Mouse (Mus musculus) forebrain, postnatal 0 days (tissue): ENCODE measurements at regions not wholly inside any gene's neighbourhood (a gene's known extent, or its start where the extent isn't known, plus 50 kb on each side); places are given as distances from the start of the nearest gene placed in this dataset.

Experiments
- ATAC-seq: fragments of 200-750 bp; cut with Nextera tagmentation; 2 replicates; pipeline ENCODE4 v1.8.0; 2017; ENCODE audit warnings: mild to moderate bottlenecking, moderate library complexity
- DNase-seq: peaks from one replicate; pipeline ENCODE4 v3.0.0-alpha.2; 2015
- H3K27ac ChIP-seq: fragments of 300-500 bp; sonication (generic); 2 replicates; pipeline ENCODE4 v1.5.1; 2014; ENCODE audit warnings: low read depth, mild to moderate bottlenecking, antibody characterized with exemption, low read length, moderate library complexity, mixed read lengths
- H3K27me3 ChIP-seq: fragments of 300-500 bp; sonication (generic); 2 replicates; pipeline ENCODE4 v1.6.1; 2014; ENCODE audit warnings: mild to moderate bottlenecking, low read length, mixed read lengths; ENCODE audit not compliant: insufficient read depth
- H3K36me3 ChIP-seq: fragments of 300-500 bp; sonication (generic); 2 replicates; pipeline ENCODE4 v1.6.1; 2014; ENCODE audit warnings: mild to moderate bottlenecking, moderate library complexity; ENCODE audit not compliant: insufficient read depth
- H3K4me1 ChIP-seq: fragments of 300-500 bp; sonication (generic); 2 replicates; pipeline ENCODE4 v1.6.1; 2014; ENCODE audit warnings: antibody characterized with exemption; ENCODE audit not compliant: insufficient read depth
- H3K4me2 ChIP-seq: fragments of 300-500 bp; sonication (generic); 2 replicates; pipeline ENCODE4 v1.6.1; 2014; ENCODE audit warnings: low read depth, mild to moderate bottlenecking, moderate library complexity
- H3K4me3 ChIP-seq: fragments of 300-500 bp; sonication (generic); 2 replicates; pipeline ENCODE4 v1.5.1; 2014; ENCODE audit warnings: low read depth, low read length, mixed read lengths
- H3K9ac ChIP-seq: fragments of 300-500 bp; sonication (generic); 2 replicates; pipeline ENCODE4 v1.6.1; 2014; ENCODE audit warnings: mild to moderate bottlenecking
- H3K9me3 ChIP-seq: fragments of 300-500 bp; sonication (generic); 2 replicates; pipeline ENCODE4 v1.6.1; 2016; ENCODE audit warnings: low read length
- CTCF ChIP-seq: sonication (generic); IDR thresholded peaks from 2 replicates; pipeline ENCODE4 v1.5.1; 2016; ENCODE audit warnings: antibody characterized with exemption, control low read depth, low read depth
- WGBS: fragments of 180-500 bp; shearing (Covaris S2); extraction: QIAGEN DNeasy Blood & Tissue Kit; methylation state at CpG from one replicate; pipeline ENCODE4 v1.1.7; 2014; 5-methylcytosine and 5-hydroxymethylcytosine counted together

DNA sequence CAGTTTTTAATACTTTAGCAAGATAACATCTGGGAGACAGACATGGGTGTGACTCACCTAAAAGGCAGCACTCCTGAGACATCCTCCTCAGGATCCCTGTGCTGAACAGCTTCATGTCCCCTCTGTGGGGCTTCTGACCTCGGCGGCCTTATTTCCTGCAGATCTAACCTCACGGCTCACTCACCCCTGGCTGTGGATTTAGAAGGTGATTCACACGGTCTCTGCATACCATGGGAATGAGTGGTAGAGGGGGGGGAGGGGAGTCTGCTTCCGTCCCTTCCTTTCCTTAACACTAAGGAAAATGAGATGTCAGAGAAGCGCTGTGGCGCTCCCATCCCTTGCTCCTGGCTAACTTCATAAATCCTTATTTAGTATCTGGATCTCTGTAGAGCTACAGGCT lies 123.1 kb upstream of the Klf14 start:
- no peak overlapping the region for H3K27ac ChIP-seq
- H3K9me3 ChIP-seq: no peaks in the 10 kb centered on the region
- no peak overlapping the region for H3K4me2 ChIP-seq
- DNase-seq (no peak), ATAC-seq (no peak)
- H3K4me1 ChIP-seq: no peaks in the 10 kb centered on the region
- H3K27me3 ChIP-seq: no peaks in the 10 kb centered on the region
- H3K4me3 ChIP-seq: no peak overlapping the region
- no peaks in the 10 kb centered on the region for H3K36me3 ChIP-seq
- WGBS: 69% methylated on average over 7 of the region's 7 CpGs
- H3K9ac ChIP-seq: no peak overlapping the region
- TF ChIP-seq CTCF: no peak

DNA sequence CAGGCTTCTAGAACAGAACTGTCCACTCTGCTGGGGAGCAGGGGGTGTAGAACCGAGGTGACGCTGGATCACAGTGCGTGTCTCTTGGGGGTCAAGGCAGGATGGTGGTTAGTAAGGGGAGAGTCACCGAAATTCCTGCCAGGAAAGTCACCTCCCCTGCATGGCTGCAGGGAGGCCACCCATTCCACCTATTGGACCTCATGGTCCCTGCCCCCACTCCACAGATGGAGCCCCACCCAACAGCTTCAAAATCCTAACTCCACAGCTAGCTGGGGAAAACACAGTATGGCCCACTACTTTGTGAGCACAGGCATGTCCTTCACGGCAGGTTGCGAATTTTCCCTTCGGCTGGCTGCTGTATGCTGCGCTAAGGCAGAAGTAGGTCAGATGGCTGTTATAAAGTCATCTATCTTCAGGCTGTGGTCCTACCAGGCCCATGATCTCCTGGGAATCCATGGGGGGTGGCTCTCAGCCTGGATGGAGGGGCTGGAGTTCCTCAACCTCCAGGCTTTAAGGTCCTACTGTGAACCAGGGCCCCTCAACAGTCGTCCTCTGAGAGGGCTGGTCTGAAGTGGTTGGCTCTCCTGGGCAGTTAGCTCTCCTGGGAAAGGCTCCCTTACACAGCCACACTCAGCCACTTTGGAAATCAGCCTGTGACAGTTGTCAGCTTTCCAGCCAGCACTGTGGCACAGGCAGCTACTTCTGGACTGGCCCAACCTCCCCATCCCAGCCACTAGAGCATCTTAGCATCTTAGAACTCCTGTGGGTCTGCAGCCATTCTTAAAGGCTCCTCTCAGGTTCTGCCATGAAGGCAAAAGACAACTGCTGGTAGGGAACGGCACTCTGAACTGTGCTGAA lies 124.0 kb upstream of the Klf14 start:
- 91% methylated on average over 10 of the region's 10 CpGs for WGBS
- ATAC-seq: no peak
- TF ChIP-seq CTCF: no peak

DNA sequence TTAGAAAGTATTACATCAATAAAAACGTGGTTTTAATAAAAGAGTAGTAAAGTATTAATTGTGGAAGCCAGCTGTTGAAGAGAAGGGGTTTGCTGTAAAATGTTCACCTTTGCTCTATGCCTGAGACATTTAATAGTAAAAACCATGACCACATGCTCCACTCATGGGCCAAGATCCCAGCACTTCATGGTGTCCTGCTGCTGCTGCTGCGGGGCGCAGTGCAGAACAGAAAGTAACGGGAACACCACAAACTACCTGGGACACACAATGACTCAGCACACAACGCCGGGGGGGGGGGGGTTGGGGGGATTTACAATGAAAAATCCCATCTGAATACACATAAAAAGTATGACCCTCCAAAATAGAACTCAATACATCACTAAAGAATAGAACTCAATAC lies 124.8 kb upstream of the Klf14 start:
- Histone ChIP-seq H3K36me3 (no peaks in the 10 kb centered on the region), H3K4me2 (no peak overlapping the region), H3K27ac (no peak overlapping the region), H3K9ac (no peak overlapping the region), H3K27me3 (no peaks in the 10 kb centered on the region), H3K4me1 (0 out of 2 replicates have a peak, but pooled peaks cover 5% of the 10 kb centered on the region), H3K9me3 (no peaks in the 10 kb centered on the region), H3K4me3 (no peak overlapping the region)
- TF ChIP-seq CTCF: no peak
- DNase-seq: no peak
- ATAC-seq: no peak
- WGBS: 90% methylated on average over 6 of the region's 6 CpGs

More for the DNA sequence above, 124.0 kb upstream of the Klf14 start:
- Histone ChIP-seq H3K27ac (no peak overlapping the region), H3K9me3 (no peaks in the 10 kb centered on the region), H3K4me1 (no peaks in the 10 kb centered on the region), H3K4me2 (no peak overlapping the region), H3K36me3 (no peaks in the 10 kb centered on the region), H3K4me3 (no peak overlapping the region), H3K9ac (no peak overlapping the region), H3K27me3 (no peaks in the 10 kb centered on the region)
- DNase-seq: no peak

DNA sequence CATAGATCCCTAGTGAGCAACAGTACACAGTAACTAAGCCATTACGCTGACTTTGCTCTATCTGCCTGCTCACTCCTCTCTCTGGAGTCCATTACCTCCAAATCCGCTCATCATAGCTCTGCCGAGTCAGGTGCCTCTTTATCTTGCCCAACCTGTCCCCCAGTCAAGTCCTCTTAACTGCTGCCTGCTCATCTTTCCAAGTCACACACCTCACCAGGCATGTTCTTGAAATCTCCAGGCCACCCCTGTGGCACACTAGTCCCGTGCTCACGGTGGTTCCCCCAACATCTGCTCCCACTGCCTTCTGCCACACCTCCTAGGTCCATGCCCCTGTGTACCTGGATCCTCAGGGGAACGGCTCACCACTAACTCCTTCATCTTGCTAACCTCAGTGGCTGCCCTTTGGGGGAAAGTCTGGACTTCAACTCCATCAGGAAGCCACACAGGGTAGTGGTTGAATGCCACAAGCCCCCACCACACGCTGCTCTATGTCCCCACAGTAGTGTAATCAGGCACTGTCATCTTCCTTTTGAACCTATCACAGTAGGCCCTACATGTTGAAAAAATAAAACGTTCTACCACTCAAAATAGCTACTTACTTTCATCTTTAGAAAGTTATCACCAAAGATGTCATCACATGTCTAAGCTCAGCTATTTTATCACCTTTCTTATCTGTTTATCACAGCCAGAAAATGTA lies 126.3 kb upstream of the Klf14 start:
- no peak overlapping the region for H3K4me2 ChIP-seq
- ATAC-seq: no peak
- H3K4me3 ChIP-seq: no peak overlapping the region
- no peak for TF ChIP-seq CTCF
- no peaks in the 10 kb centered on the region for H3K9me3 ChIP-seq
- H3K4me1 ChIP-seq: peaks cover 20% of the 10 kb centered on the region
- no peak overlapping the region for H3K9ac ChIP-seq
- no peaks in the 10 kb centered on the region for H3K36me3 ChIP-seq
- H3K27ac ChIP-seq: no peak overlapping the region
- no peak for DNase-seq
- no peaks in the 10 kb centered on the region for H3K27me3 ChIP-seq
- 93% methylated on average over 8 of the region's 8 CpGs for WGBS

DNA sequence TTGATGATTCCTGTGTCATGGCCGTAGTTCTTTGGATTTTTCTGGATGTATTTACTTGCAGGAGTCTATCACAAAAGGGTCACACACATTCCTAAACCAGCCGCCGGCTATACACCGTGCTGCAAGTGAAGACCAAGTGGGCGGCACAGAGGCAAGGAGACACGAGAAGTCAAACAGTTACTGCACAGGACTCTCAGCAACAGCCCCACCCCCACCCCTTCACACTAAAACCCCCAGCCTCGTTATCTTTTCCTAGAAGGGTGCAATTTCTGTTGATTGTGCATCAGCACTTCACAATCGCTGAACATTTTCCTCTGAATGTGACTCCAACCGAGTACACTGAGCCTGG lies 126.9 kb upstream of the Klf14 start:
- H3K9me3 ChIP-seq: no peaks in the 10 kb centered on the region
- ATAC-seq: no peak

DNA sequence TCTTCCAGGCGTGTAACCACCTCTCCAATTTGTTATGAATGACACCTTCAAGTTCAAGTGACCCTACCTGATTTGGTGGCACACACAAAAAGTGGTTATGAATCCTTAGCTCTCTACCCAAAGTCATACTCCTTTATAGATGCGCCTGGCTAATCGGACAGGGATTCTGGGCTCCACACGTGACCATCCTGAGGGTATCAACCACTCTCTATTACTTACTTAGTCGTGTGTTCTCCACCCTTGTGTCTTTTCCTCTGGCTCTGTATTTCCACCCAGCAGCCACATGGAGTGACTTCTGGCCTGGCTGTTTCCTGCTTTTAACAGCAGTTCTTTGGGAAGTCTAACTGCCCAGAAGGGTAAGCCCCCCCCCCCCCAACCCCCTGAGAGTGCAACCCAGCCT lies 127.4 kb upstream of the Klf14 start:
- H3K9me3 ChIP-seq: no peaks in the 10 kb centered on the region
- TF ChIP-seq CTCF: no peak
- ATAC-seq (no peak), DNase-seq (no peak)
- H3K4me2 ChIP-seq: no peak overlapping the region
- H3K4me1 ChIP-seq: peaks cover 20% of the 10 kb centered on the region
- no peak overlapping the region for H3K27ac ChIP-seq
- H3K36me3 ChIP-seq: no peaks in the 10 kb centered on the region
- H3K9ac ChIP-seq: no peak overlapping the region
- H3K4me3 ChIP-seq: no peak overlapping the region
- H3K27me3 ChIP-seq: no peaks in the 10 kb centered on the region
- 87% methylated on average over 5 of the region's 5 CpGs for WGBS

More for the DNA sequence above, 126.9 kb upstream of the Klf14 start:
- H3K27me3 ChIP-seq: no peaks in the 10 kb centered on the region
- H3K9ac ChIP-seq: no peak overlapping the region
- H3K4me3 ChIP-seq: no peak overlapping the region
- no peak overlapping the region for H3K4me2 ChIP-seq
- H3K36me3 ChIP-seq: no peaks in the 10 kb centered on the region
- TF ChIP-seq CTCF: no peak
- DNase-seq: no peak
- WGBS: 56% methylated on average over 9 of the region's 9 CpGs
- peaks cover 20% of the 10 kb centered on the region for H3K4me1 ChIP-seq
- H3K27ac ChIP-seq: no peak overlapping the region

DNA sequence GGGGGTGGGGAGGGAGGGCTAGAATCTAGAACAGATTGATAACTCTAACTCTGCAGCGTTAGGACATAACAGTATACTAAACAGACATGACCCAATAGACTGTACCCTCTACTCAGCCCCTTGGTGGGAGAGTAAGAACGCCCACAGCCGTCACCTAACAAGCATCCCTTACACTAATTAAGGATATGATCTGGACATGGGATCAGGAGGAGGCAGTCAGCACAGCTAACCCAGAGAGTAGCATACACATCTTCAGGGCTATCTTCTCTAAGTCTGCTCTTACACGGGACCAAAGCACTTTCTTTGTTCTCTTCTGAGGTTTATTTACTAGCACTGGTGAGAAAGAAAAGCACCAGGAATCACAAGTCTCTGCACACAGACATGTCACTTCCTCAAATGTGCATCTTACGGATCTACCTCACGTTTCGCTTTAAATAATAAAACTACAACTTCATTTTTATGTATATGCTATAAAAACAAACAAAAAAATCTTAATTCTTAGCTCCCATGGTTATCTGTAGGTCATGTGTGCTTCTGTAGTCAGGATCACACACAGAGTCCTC lies 128.0 kb upstream of the Klf14 start:
- DNase-seq (no peak), ATAC-seq (no peak)
- no peaks in the 10 kb centered on the region for H3K9me3 ChIP-seq
- H3K27ac ChIP-seq: no peak overlapping the region; the same call in 1 of the 2 replicates
- H3K4me1 ChIP-seq: peaks cover 20% of the 10 kb centered on the region
- no peak for TF ChIP-seq CTCF
- no peaks in the 10 kb centered on the region for H3K27me3 ChIP-seq
- no peak overlapping the region for H3K4me2 ChIP-seq
- WGBS: 65% methylated on average over 7 of the region's 7 CpGs
- H3K9ac ChIP-seq: no peak overlapping the region
- no peaks in the 10 kb centered on the region for H3K36me3 ChIP-seq
- H3K4me3 ChIP-seq: no peak overlapping the region
